Mouse (Mus musculus) limb, embryonic 11.5 days (tissue): ENCODE results near the gene 4930539E08Rik. TPM values are rescaled to one million over a fixed set of nuclear protein-coding genes. Genes with fewer than 3 reads are reported as not detected.

Experiments used
- ATAC-seq: fragments of 200-750 bp; cut with Nextera tagmentation; 2 replicates; pipeline ENCODE4 v1.8.0; 2017; ENCODE audit warnings: low read depth; ENCODE audit not compliant: insufficient number of reproducible peaks, low FRiP score, low TSS enrichment
- DNase-seq: peaks from one replicate; pipeline ENCODE4 v3.0.0-alpha.2; 2015; ENCODE audit warnings: low spot score
- H3K27ac ChIP-seq: fragments of 300-500 bp; sonication (generic); replicated peaks from 2 replicates; pipeline ENCODE4 v1.5.1; 2014; ENCODE audit warnings: low read depth, mild to moderate bottlenecking, low read length
- H3K27me3 ChIP-seq: fragments of 300-500 bp; sonication (generic); 2 replicates; pipeline ENCODE4 v1.6.1; 2014; ENCODE audit warnings: mild to moderate bottlenecking, low read length, mixed read lengths; ENCODE audit not compliant: control insufficient read depth, insufficient read depth
- H3K36me3 ChIP-seq: fragments of 300-500 bp; sonication (generic); 2 replicates; pipeline ENCODE4 v1.6.1; 2014; ENCODE audit warnings: mild to moderate bottlenecking, low read length, moderate library complexity, mixed read lengths; ENCODE audit not compliant: control insufficient read depth, insufficient read depth
- H3K4me1 ChIP-seq: fragments of 300-500 bp; sonication (generic); 2 replicates; pipeline ENCODE4 v1.6.1; 2014; ENCODE audit warnings: low read length, mixed read lengths; ENCODE audit not compliant: control insufficient read depth, insufficient read depth
- H3K4me2 ChIP-seq: fragments of 300-500 bp; sonication (generic); 2 replicates; pipeline ENCODE4 v1.6.1; 2014; ENCODE audit warnings: low read depth, mild to moderate bottlenecking, moderate library complexity; ENCODE audit not compliant: severe bottlenecking
- H3K4me3 ChIP-seq: fragments of 300-500 bp; sonication (generic); 2 replicates; pipeline ENCODE4 v1.5.1; 2014; ENCODE audit warnings: low read depth, low read length
- H3K9ac ChIP-seq: fragments of 300-500 bp; sonication (generic); 2 replicates; pipeline ENCODE4 v1.6.1; 2014; ENCODE audit warnings: mild to moderate bottlenecking, low read length
- H3K9me3 ChIP-seq: fragments of 300-500 bp; sonication (generic); 2 replicates; pipeline ENCODE4 v1.6.1; 2016; ENCODE audit warnings: low read length; ENCODE audit not compliant: control insufficient read depth
- WGBS: fragments of 180-500 bp; shearing (Covaris S2); extraction: QIAGEN DNeasy Blood & Tissue Kit; methylation state at CpG from one replicate; pipeline ENCODE4 v1.1.7; 2014; 5-methylcytosine and 5-hydroxymethylcytosine counted together
- polyA plus RNA-seq: library from polyadenylated mRNA; unstranded; fragments of >200 nt; fragmentation: Nextera tagmentation; extraction: Ambion mirVana; gene quantifications from 2 replicates; pipeline ENCODE4 v1.2.1, GENCODE M21; 2014

Gene 4930539E08Rik
- polyA plus RNA-seq, 1 experiment from 2014 or later, result 0.29 TPM

- no peak for ATAC-seq
- H3K27ac ChIP-seq, result no peak overlapping the region
- H3K4me1 ChIP-seq, result no peaks in the 10 kb centered on the region
- no peaks in the 10 kb centered on the region for H3K36me3 ChIP-seq
- no peak overlapping the region for H3K4me3 ChIP-seq
- 92% methylated on average over 19 of the region's 19 CpGs for WGBS
- H3K27me3 ChIP-seq, result no peaks in the 10 kb centered on the region
- peaks cover 2% of the 10 kb centered on the region; the same call in 1 of the 2 replicates for H3K9me3 ChIP-seq
- H3K4me2 ChIP-seq, result no peak overlapping the region
- DNase-seq, result no peak
- H3K9ac ChIP-seq, result no peak overlapping the region
These were observed 32.2 kb upstream of the 4930539E08Rik start for GRCm38 (mm10) chr17:28947011-28947939.

GRCm38 (mm10) chr17:28944481-28944880 lies 29.4 kb upstream of the 4930539E08Rik start:
- 92% methylated on average over 7 of the region's 7 CpGs for WGBS
- DNase-seq (no peak), ATAC-seq (no peak)
- H3K4me1 ChIP-seq, result no peaks in the 10 kb centered on the region
- H3K4me2 ChIP-seq, result no peak overlapping the region
- H3K27ac ChIP-seq, result no peak overlapping the region
- peaks cover 2% of the 10 kb centered on the region; the same call in 1 of the 2 replicates for H3K9me3 ChIP-seq
- H3K4me3 ChIP-seq, result no peak overlapping the region
- H3K9ac ChIP-seq, result no peak overlapping the region
- no peaks in the 10 kb centered on the region for H3K27me3 ChIP-seq
- H3K36me3 ChIP-seq, result no peaks in the 10 kb centered on the region

- WGBS, result 91% methylated on average over 7 of the region's 7 CpGs
- no peak for ATAC-seq
These were observed 28.6 kb upstream of the 4930539E08Rik start, which contains the start of gene Pxt1 for GRCm38 (mm10) chr17:28943740-28944139. Pxt1 (minus strand) TSS chr17:28943840.

GRCm38 (mm10) chr17:28942101-28942500 lies 27.0 kb upstream of the 4930539E08Rik start:
- Histone ChIP-seq H3K4me1 (no peaks in the 10 kb centered on the region), H3K27ac (no peak overlapping the region), H3K9ac (no peak overlapping the region), H3K9me3 (peaks cover under 1% of the 10 kb centered on the region; the same call in 1 of the 2 replicates), H3K4me2 (no peak overlapping the region), H3K36me3 (no peaks in the 10 kb centered on the region), H3K27me3 (no peaks in the 10 kb centered on the region), H3K4me3 (no peak overlapping the region)
- DNase-seq (no peak), ATAC-seq (no peak)
- WGBS, result 84% methylated on average over 10 of the region's 11 CpGs

More at GRCm38 (mm10) chr17:28943740-28944139, 28.6 kb upstream of the 4930539E08Rik start, which contains the start of gene Pxt1:
- Histone ChIP-seq H3K4me1 (no peaks in the 10 kb centered on the region), H3K27me3 (no peaks in the 10 kb centered on the region), H3K9me3 (peaks cover 2% of the 10 kb centered on the region; the same call in 1 of the 2 replicates), H3K36me3 (no peaks in the 10 kb centered on the region), H3K4me2 (no peak within 1 kb of the TSS), H3K4me3 (no peak within 1 kb of the TSS), H3K9ac (no peak within 1 kb of the TSS), H3K27ac (no peak within 1 kb of the TSS)
- DNase-seq, result no peak

GRCm38 (mm10) chr17:28940776-28941555 lies 25.8 kb upstream of the 4930539E08Rik start:
- WGBS, result 93% methylated on average over 25 of the region's 25 CpGs
- ATAC-seq, result no peak
- H3K36me3 ChIP-seq, result no peaks in the 10 kb centered on the region

GRCm38 (mm10) chr17:28936622-28937345 lies 21.7 kb upstream of the 4930539E08Rik start:
- DNase-seq (peak; percentile 48), ATAC-seq (no peak)
- no peaks in the 10 kb centered on the region for H3K4me1 ChIP-seq
- no peak overlapping the region for H3K9ac ChIP-seq
- H3K9me3 ChIP-seq, result no peaks in the 10 kb centered on the region
- no peak overlapping the region for H3K27ac ChIP-seq
- 84% methylated on average over 10 of the region's 10 CpGs for WGBS
- no peak overlapping the region for H3K4me3 ChIP-seq
- H3K36me3 ChIP-seq, result no peaks in the 10 kb centered on the region
- no peak overlapping the region for H3K4me2 ChIP-seq
- H3K27me3 ChIP-seq, result no peaks in the 10 kb centered on the region

More at GRCm38 (mm10) chr17:28940776-28941555, 25.8 kb upstream of the 4930539E08Rik start:
- no peak for DNase-seq
- Histone ChIP-seq H3K9me3 (no peaks in the 10 kb centered on the region), H3K27me3 (no peaks in the 10 kb centered on the region), H3K4me3 (no peak overlapping the region), H3K4me2 (no peak overlapping the region), H3K9ac (no peak overlapping the region), H3K4me1 (no peaks in the 10 kb centered on the region), H3K27ac (no peak overlapping the region)

GRCm38 (mm10) chr17:28936133-28936532 lies 21.0 kb upstream of the 4930539E08Rik start:
- no peak for DNase-seq
- no peak overlapping the region for H3K9ac ChIP-seq

More at GRCm38 (mm10) chr17:28936133-28936532, 21.0 kb upstream of the 4930539E08Rik start:
- Histone ChIP-seq H3K27ac (no peak overlapping the region), H3K4me2 (no peak overlapping the region), H3K27me3 (no peaks in the 10 kb centered on the region), H3K4me3 (no peak overlapping the region), H3K36me3 (no peaks in the 10 kb centered on the region), H3K4me1 (no peaks in the 10 kb centered on the region), H3K9me3 (no peaks in the 10 kb centered on the region)
- no peak for ATAC-seq
- 97% methylated on average over 7 of the region's 7 CpGs for WGBS
